Mouse (Mus musculus) G1E (cell line): ENCODE measurements around the gene Tubb5.

Experiments
- CTCF ChIP-seq: IDR thresholded peaks from 2 replicates; pipeline ENCODE4 v1.5.1; 2012; ENCODE audit warnings: low read depth, low read length, inconsistent platforms, mixed read lengths
- GATA2 ChIP-seq: IDR thresholded peaks from 2 replicates; pipeline ENCODE4 v1.6.1; 2012; ENCODE audit warnings: low read depth, low read length, inconsistent platforms, borderline replicate concordance
- POLR2AphosphoS5 ChIP-seq: IDR thresholded peaks from 2 replicates; pipeline ENCODE4 v1.6.1; 2012; ENCODE audit warnings: low read depth, low read length, inconsistent platforms; ENCODE audit not compliant: insufficient replicate concordance

DNA sequence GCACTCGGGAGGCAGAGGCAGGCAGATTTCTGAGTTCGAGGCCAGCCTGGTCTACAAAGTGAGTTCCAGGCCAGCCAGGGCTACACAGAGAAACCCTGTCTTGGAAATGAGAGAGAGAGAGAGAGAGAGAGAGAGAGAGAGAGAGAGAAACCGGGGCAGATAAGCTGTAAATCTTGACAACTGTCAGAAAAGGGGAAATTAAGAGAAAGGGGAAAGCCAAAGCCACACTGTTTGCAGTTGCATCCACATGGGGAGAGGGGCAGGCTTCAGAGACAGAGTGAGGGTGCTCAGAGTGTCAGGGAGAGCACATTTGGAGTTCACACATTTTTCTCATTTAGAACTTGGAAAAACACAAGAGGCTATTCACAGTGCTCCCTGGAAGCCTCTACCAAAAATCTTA lies 50.1 kb downstream of the Tubb5 start:
- TF ChIP-seq CTCF: no peak
- no peak for TF ChIP-seq GATA2
- TF ChIP-seq POLR2AphosphoS5: no peak
